Mouse (Mus musculus): ENCODE results near the gene Cox7a1.
"Not testable (repeated sequence)": the region's sequence is repeated elsewhere in the genome, so short reads cannot be mapped to it uniquely, and the experiment has no call there.

Cox7a1 gene

DNA sequence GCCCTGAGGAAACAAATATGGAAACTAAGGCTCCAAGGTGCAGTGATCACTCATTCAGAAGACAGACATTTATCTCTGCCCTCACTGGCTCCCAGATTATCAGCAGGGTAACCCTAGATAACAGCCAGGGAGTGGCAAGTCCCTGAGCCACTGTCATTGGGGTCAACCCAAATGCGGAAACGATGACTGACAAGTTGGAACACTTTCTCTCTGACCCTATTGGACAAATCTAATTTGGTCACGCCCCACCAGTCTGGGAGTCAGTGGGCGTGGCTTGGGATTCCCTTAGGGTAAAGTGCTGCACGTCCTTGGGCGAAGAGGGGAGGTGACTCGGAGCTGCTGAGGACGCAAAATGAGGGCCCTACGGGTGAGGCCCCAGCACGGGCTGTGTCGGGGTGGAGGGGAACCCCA, at the start of gene Cox7a1:
TSS of gene Cox7a1 (plus strand) at position 266 of the 411 bp plus-strand sequence.
- peak; percentile 93 to 98 for DNase-seq (ENCODE audit: inconsistent age in 2 of 2, low spot score in 1 of 2)

GRCm38 (mm10) chr7:30136826-30137225, 47.1 kb upstream of the Cox7a1 start:
- DNase-seq (ENCODE audit: inconsistent age in 2 of 2, low spot score in 1 of 2) = no peak

- DNase-seq (ENCODE audit: inconsistent age in 2 of 2, low spot score in 1 of 2) = no peak
These were observed 40.8 kb upstream of the Cox7a1 start for GRCm38 (mm10) chr7:30143170-30143554.

GRCm38 (mm10) chr7:30143555-30144209, 40.3 kb upstream of the Cox7a1 start:
- peak; percentile 57 to 70 for DNase-seq (ENCODE audit: inconsistent age in 2 of 2, low spot score in 1 of 2)

DNA sequence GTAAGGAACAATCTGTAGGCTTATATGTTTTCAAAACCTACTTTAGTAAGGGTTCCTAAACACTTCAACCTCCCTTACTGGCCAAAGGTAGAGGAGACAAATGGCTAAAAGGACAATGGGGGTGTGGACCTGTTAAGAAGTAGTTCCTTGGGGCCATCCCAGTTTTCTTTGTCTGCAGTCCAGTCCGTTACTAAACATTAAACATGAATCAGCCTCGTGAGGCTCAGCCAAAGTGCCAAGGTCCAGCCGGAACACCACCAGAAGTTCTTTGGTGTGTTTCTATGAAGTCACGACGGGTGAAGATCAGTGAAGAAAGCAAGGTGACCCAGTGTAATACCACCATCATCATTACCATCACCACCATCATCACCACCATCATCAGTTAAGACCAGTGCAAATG, 36.9 kb upstream of the Cox7a1 start:
- DNase-seq (ENCODE audit: inconsistent age in 2 of 2, low spot score in 1 of 2) = no peak

GRCm38 (mm10) chr7:30154040-30154439, 29.9 kb upstream of the Cox7a1 start:
- no peak for DNase-seq (ENCODE audit: inconsistent age in 2 of 2, low spot score in 1 of 2)

- DNase-seq (ENCODE audit: inconsistent age in 2 of 2, low spot score in 1 of 2) = no peak
These were observed 28.4 kb upstream of the Cox7a1 start for GRCm38 (mm10) chr7:30155507-30155906.

- no peak for DNase-seq (ENCODE audit: inconsistent age in 2 of 2, low spot score in 1 of 2)
These were observed 20.8 kb upstream of the Cox7a1 start for GRCm38 (mm10) chr7:30163113-30163512.

DNA sequence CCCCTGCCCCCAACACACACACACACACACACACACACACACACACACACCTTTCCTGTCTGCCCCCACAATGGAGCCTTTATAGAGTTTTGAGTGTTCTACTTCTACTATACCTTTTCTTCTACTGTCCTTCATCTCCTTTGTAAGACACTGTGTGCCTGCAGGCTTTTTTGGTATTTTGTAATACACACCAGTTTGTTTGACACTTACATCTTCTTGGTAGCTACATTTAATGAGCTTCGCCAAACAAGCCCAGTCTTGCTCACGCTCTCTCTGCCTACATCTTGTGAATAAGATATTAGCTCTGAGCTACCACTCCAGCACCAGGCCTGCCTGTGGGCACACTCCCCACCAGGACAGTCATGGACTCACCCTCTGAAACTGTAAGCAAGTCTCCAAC, 19.2 kb upstream of the Cox7a1 start:
- no peak for DNase-seq (ENCODE audit: inconsistent age in 2 of 2, low spot score in 1 of 2)

DNA sequence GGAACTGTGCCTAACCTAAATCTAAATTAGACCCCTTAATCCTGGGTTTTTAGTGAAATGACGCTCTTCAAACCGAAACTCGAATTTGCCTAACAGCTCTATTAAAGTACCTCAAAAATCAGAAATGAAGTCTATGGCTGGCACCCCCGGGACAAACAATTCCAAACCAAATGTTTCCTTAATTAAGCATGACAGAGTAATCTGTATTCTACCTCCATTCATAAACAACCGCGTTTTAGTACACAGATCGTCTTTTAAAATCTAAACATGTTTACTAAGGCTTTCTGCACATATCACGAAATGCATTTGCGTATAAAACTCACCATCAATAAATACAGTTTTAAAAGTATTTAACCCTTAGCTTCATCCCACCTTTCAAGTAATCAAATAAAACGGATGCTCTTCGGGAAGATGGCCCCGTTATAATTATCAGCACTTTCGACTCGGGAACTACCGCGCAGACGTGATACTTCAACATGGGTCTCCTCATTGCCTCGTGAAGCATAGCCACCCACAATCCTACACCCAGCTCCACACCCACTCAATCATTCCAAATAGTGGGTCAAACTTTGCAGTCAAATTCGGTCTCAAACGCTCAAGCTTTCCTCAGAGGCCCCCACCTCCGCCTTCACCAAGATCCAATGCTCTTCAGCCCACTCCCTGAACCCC, 14.9 kb upstream of the Cox7a1 start:
- DNase-seq (ENCODE audit: inconsistent age in 2 of 2, low spot score in 1 of 2) = no peak

- DNase-seq (ENCODE audit: inconsistent age in 2 of 2, low spot score in 1 of 2) = peak; percentile 92 to 98
These were observed 14.2 kb upstream of the Cox7a1 start, which contains the start of gene Zfp146 for GRCm38 (mm10) chr7:30169583-30170282. Gene Zfp146, minus strand, starts transcription at chr7:30169750.

DNA sequence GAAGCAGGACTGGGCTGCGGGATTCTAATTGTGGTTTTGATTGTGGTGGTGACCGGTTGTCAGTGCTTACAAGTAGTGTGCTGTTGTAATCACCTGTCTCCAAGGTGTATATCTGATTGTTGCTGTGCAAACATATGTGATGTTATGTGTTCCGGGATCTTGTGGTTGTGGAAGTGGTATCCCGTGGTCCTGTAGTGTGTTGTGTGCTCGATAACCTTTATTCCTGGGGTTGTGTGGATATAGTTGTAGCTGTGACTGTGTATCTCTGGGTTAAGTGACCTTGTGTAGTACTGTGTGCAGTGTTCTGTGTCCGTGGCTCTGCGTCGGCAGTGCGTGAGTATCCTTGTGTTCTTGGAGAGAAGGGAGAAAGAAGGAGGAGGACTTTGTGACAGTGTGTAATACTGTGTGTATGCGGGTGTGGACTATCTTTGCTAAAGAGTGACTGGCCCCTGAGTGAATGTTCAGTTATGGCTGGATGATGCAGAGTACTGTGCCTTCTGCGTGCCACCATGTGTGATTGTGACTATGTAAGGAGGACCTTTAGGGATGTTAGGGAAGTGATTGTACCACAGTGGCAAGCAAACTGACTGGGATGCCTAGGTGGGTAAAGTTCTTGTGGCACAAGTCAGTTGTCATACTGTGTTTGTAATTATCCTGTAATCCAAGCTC, 13.5 kb upstream of the Cox7a1 start:
- DNase-seq (ENCODE audit: inconsistent age in 2 of 2, low spot score in 1 of 2) = no peak

- no peak for DNase-seq (ENCODE audit: inconsistent age in 2 of 2, low spot score in 1 of 2)
These were observed 7.5 kb upstream of the Cox7a1 start for GRCm38 (mm10) chr7:30176474-30176873.

- DNase-seq (ENCODE audit: inconsistent age in 2 of 2, low spot score in 1 of 2) = no peak
These were observed 5.7 kb upstream of the Cox7a1 start for GRCm38 (mm10) chr7:30178256-30178655.

DNA sequence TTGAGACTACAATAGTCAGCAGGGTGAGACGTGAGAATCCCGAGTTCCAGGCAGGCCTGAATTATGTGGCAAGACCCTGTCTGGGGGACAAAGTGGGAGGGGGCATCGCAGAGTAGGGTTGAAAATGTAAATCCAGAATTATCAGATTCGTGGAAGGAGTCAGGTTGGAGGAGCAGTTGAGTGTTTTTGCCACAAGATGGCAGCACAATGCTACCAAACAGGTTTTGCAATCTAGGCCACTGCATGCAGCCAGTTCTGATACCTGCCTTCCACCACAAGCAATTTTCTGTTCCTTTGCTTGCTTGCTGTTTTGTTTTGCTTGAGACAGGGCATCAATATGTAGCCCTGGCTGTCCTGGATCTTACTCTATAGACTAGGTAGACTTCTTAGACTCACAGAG, 2.6 kb upstream of the Cox7a1 start:
- DNase-seq (ENCODE audit: inconsistent age in 2 of 2, low spot score in 1 of 2) = peak; percentile 73 to 92

- not testable (repeated sequence) for DNase-seq (ENCODE audit: inconsistent age in 2 of 2, low spot score in 1 of 2)
These were observed 2.0 kb upstream of the Cox7a1 start for GRCm38 (mm10) chr7:30181929-30182328.

- DNase-seq (ENCODE audit: inconsistent age in 2 of 2, low spot score in 1 of 2) = not testable (repeated sequence)
These were observed 755 bp upstream of the Cox7a1 start for GRCm38 (mm10) chr7:30183189-30183588.

DNA sequence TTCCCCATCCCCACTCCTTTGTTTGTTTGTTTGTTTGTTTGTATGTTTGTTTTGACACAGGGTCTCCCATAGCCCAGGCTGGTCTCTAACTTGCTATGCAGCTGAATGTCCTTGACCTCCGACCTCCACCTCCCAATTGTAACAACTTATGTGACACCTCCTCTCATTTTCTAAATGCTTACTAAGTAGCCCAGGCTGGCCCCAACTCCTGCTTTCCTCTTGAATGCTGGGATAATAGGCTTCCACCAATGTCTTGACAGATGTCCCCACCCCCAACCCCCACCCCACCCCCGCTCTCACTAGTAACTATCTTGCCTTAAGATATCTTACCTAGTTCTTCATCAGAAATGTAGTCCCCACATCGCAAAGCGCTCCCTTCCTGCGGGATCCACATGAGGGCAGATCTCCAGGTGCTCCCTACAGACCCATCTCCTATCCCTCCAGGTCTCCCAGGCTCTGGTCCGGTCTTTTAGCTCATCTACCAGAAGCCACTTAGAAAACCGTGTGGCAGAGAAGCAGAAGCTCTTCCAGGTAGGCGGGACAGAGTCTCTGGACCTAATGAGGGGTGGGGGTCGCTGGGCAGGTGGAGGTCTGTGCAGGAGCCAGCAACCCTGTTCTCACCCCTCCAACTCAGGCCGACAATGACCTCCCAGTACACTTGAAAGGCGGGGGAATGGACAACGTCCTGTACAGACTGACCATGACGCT, 851 bp downstream of the Cox7a1 start:
- peak in 1 of 2 experiments; percentile 58 for DNase-seq (ENCODE audit: inconsistent age in 2 of 2, low spot score in 1 of 2)

GRCm38 (mm10) chr7:30188344-30189115, 4.6 kb downstream of the Cox7a1 start:
- no peak for DNase-seq (ENCODE audit: inconsistent age in 2 of 2, low spot score in 1 of 2)

GRCm38 (mm10) chr7:30189116-30189491, 5.2 kb downstream of the Cox7a1 start:
- no peak for DNase-seq (ENCODE audit: inconsistent age in 2 of 2, low spot score in 1 of 2)
